In genomic region chr17:76294630-76295029, GRCm38 (mm10) we compare ENCODE assay signal across 15 mouse cellular contexts.
DNase-seq lines count a peak whose midpoint lies in the region; ATAC-seq and TF ChIP-seq lines count a peak whose summit lies in the region.
"Had no signal": no experiment of that assay in that cellular context is flagged by ENCODE, and none has a peak within 500 bp of the region (broad histone marks: within the 10 kb centered on the region; RNA-seq: fewer than 3 reads in every experiment).

No protein-coding gene starts in this region.

- no peak for TF ChIP-seq CTCF in liver, postnatal 0 days (IDR thresholded peaks at IDR 0.05; ENCODE audit: low read depth)

- TF ChIP-seq EP300 in liver, postnatal 0 days (IDR thresholded peaks at IDR 0.05; ENCODE audit: low read depth) = no peak

- DNase-seq in adrenal gland, postnatal 10 days = peak; percentile 19
- DNase-seq in adrenal gland, adult 8-10 months = no peak
- DNase-seq in kidney, adult 9 months = peak; percentile 1
- no peak for DNase-seq in kidney, adult 11 months
- peak; percentile 39 for DNase-seq in A20 (ENCODE audit: low read depth, low spot score)
- peak; percentile 19 for DNase-seq in layer of hippocampus, adult 11-12 months (ENCODE audit: low spot score)
- DNase-seq in liver, postnatal 0 days = no peak
- DNase-seq in heart, adult 9 months (ENCODE audit: low spot score in 2 of 2) = no peak
- DNase-seq: B cell, adult 2 months; cerebellum, adult 9-11 months; kidney, adult 8-10 months; liver, embryonic 13.5 days had no signal

- no peak overlapping the region for H3K9ac ChIP-seq in liver, postnatal 0 days (replicated peaks)
- H3K9ac ChIP-seq: forebrain, embryonic 15.5 days; heart, embryonic 15.5 days; liver, embryonic 13.5 days; stomach, embryonic 15.5 days had no signal

- no peaks in the 10 kb centered on the region for H3K27me3 ChIP-seq in liver, postnatal 0 days (ENCODE audit: insufficient read depth, low read length)
- H3K27me3 ChIP-seq: forebrain, embryonic 15.5 days; heart, embryonic 15.5 days; liver, embryonic 13.5 days; stomach, embryonic 15.5 days had no signal

- no peak for ATAC-seq in liver, postnatal 0 days
- ATAC-seq: forebrain, embryonic 15.5 days had no signal

- no peak overlapping the region for H3K4me2 ChIP-seq in liver, postnatal 0 days (ENCODE audit: low read depth, low read length)
- H3K4me2 ChIP-seq: forebrain, embryonic 15.5 days; heart, embryonic 15.5 days; liver, embryonic 13.5 days; stomach, embryonic 15.5 days had no signal

- H3K4me1 ChIP-seq in liver, postnatal 0 days (ENCODE audit: insufficient read depth) = no peaks in the 10 kb centered on the region
- H3K4me1 ChIP-seq: forebrain, embryonic 15.5 days; heart, embryonic 15.5 days; liver, embryonic 13.5 days; stomach, embryonic 15.5 days had no signal

- no peak overlapping the region for H3K4me3 ChIP-seq in liver, postnatal 0 days (ENCODE audit: low read depth, low read length)
- H3K4me3 ChIP-seq: forebrain, embryonic 15.5 days; heart, embryonic 15.5 days; liver, embryonic 13.5 days; stomach, embryonic 15.5 days had no signal

- no peaks in the 10 kb centered on the region for H3K9me3 ChIP-seq in liver, postnatal 0 days (ENCODE audit: low read length)
- H3K9me3 ChIP-seq: forebrain, embryonic 15.5 days; heart, embryonic 15.5 days; liver, embryonic 13.5 days; stomach, embryonic 15.5 days had no signal

- no peaks in the 10 kb centered on the region for H3K36me3 ChIP-seq in liver, postnatal 0 days (replicated peaks; ENCODE audit: insufficient read depth, low read length)
- H3K36me3 ChIP-seq: forebrain, embryonic 15.5 days; heart, embryonic 15.5 days; liver, embryonic 13.5 days; stomach, embryonic 15.5 days had no signal

- H3K27ac ChIP-seq in liver, postnatal 0 days (ENCODE audit: low read depth) = no peak overlapping the region
- H3K27ac ChIP-seq: forebrain, embryonic 15.5 days; heart, embryonic 15.5 days; liver, embryonic 13.5 days; stomach, embryonic 15.5 days had no signal

Comparison
In these comparisons a context has a peak if more than half of its experiments do, and no peak if none do; other contexts are left out.
1. DNase-seq: peak in adrenal gland, postnatal 10 days (single experiment), kidney, adult 9 months (single experiment), A20 (single experiment) and layer of hippocampus, adult 11-12 months (single experiment); none in adrenal gland, adult 8-10 months (single experiment), kidney, adult 11 months (single experiment), liver, postnatal 0 days (single experiment) and heart, adult 9 months (0 of 2).